Mouse (Mus musculus) embryonic facial prominence, embryonic 14.5 days (tissue): ENCODE measurements at regions not wholly inside any gene's neighbourhood (a gene's known extent, or its start where the extent isn't known, plus 50 kb on each side); places are given as distances from the start of the nearest gene placed in this dataset.
A peak's percentile ranks its signal among the peaks of the same experiment; 100 is the strongest.

Source experiments
- ATAC-seq: fragments of 200-750 bp; cut with Nextera tagmentation; 2 replicates; pipeline ENCODE4 v1.8.0; 2017; ENCODE audit warnings: low read depth, moderate number of reproducible peaks, moderate TSS enrichment
- DNase-seq: peaks from one replicate; pipeline ENCODE4 v3.0.0-alpha.2; 2015; ENCODE audit warnings: low spot score
- H3K27ac ChIP-seq: fragments of 300-500 bp; sonication (generic); replicated peaks from 2 replicates; pipeline ENCODE4 v1.5.1; 2014; ENCODE audit warnings: low read depth, mild to moderate bottlenecking, low read length, moderate library complexity
- H3K27me3 ChIP-seq: fragments of 300-500 bp; sonication (generic); replicated peaks from 2 replicates; pipeline ENCODE4 v1.6.1; 2014; ENCODE audit warnings: low read length; ENCODE audit not compliant: control insufficient read depth, insufficient read depth
- H3K36me3 ChIP-seq: fragments of 300-500 bp; sonication (generic); 2 replicates; pipeline ENCODE4 v1.6.1; 2014; ENCODE audit warnings: low read length, mixed read lengths; ENCODE audit not compliant: control insufficient read depth, insufficient read depth
- H3K4me1 ChIP-seq: fragments of 300-500 bp; sonication (generic); 2 replicates; pipeline ENCODE4 v1.6.1; 2014; ENCODE audit warnings: antibody characterized with exemption, low read length; ENCODE audit not compliant: control insufficient read depth, insufficient read depth
- H3K4me2 ChIP-seq: fragments of 300-500 bp; sonication (generic); 2 replicates; pipeline ENCODE4 v1.6.1; 2014; ENCODE audit warnings: low read depth, mild to moderate bottlenecking, low read length, moderate library complexity, mixed read lengths
- H3K4me3 ChIP-seq: fragments of 300-500 bp; sonication (generic); 2 replicates; pipeline ENCODE4 v1.5.1; 2014; ENCODE audit warnings: low read depth, mild to moderate bottlenecking, low read length
- H3K9ac ChIP-seq: fragments of 300-500 bp; sonication (generic); 2 replicates; pipeline ENCODE4 v1.6.1; 2014; ENCODE audit warnings: low read depth, mild to moderate bottlenecking, low read length, moderate library complexity, mixed read lengths
- H3K9me3 ChIP-seq: fragments of 300-500 bp; sonication (generic); 2 replicates; pipeline ENCODE4 v1.6.1; 2016; ENCODE audit warnings: low read length; ENCODE audit not compliant: control insufficient read depth
- WGBS: fragments of 180-500 bp; shearing (Covaris S2); extraction: QIAGEN DNeasy Blood & Tissue Kit; methylation state at CpG from one replicate; pipeline ENCODE4 v1.1.7; 2014; 5-methylcytosine and 5-hydroxymethylcytosine counted together

DNA sequence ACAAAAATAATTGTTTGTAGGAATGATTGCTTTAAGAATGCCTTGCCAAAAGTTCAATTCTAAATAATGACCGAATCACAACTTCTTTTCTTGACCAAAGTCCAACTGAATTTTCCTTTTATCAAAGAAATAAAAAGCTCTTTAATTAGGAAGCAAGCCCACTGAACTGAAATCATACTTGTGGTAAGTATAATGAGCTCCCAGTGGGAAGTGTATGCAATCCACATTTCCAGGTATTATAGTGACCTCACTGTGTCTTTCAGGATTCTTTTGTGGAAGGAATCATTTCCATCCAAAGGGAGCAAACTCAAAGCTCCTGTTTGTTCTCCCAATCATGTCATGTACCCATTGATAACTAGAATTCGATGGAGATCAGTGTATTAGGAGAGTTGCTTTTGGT lies 497.8 kb downstream of the Cntn6 start:
- Histone ChIP-seq H3K4me3 (no peak overlapping the region), H3K9ac (no peak overlapping the region), H3K4me1 (no peaks in the 10 kb centered on the region), H3K9me3 (no peaks in the 10 kb centered on the region), H3K36me3 (no peaks in the 10 kb centered on the region), H3K27me3 (no peaks in the 10 kb centered on the region), H3K4me2 (no peak overlapping the region), H3K27ac (no peak overlapping the region)
- DNase-seq = no peak
- ATAC-seq = no peak
- 79% methylated on average over 2 of the region's 2 CpGs for WGBS

DNA sequence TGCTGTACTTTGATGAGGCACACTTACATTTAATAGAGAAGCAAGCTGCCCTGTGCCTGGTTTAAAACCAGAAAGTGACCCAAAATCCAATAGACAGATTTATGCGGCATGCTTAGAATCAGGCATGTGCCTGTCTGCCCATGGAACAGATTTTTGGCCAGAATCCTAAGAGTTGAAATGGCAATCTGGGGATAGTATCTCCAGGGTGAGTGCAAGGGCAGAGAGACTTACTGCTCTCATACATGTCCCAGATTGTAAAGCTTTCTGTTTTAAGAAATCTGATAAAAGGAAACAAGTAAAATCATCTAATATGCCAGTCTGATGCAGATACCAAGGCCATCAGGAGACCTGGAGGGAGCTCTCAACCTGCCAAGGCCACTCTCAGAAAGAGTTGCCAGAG lies 507.0 kb downstream of the Cntn6 start:
- WGBS = 92% methylated on average over 1 of the region's 1 CpGs
- Histone ChIP-seq H3K27ac (no peak overlapping the region), H3K9me3 (no peaks in the 10 kb centered on the region), H3K36me3 (no peaks in the 10 kb centered on the region), H3K4me2 (no peak overlapping the region), H3K4me3 (no peak overlapping the region), H3K9ac (no peak overlapping the region), H3K4me1 (no peaks in the 10 kb centered on the region), H3K27me3 (no peaks in the 10 kb centered on the region)
- ATAC-seq = no peak
- DNase-seq = no peak

DNA sequence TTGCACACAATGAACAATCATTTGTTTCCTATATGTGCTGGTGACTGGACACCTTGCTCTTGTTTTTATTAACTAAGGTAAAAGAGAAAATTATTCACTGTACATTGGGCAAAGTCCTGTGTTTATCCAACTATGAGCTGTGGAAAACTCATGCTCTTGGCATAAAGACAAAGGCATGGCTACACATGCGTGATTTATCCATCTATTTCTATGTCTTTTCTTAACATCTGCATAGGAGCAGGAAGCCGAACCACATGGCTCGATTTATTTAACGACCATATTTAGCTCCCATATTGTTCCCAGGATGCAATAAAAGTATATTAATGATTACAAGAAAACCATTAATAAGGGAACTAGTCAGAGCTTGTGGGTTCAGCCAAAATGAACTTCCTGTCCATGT lies 528.1 kb downstream of the Cntn6 start:
- H3K36me3 ChIP-seq = no peaks in the 10 kb centered on the region
- no peak overlapping the region for H3K4me2 ChIP-seq
- ATAC-seq = no peak
- no peaks in the 10 kb centered on the region for H3K4me1 ChIP-seq
- no peaks in the 10 kb centered on the region for H3K27me3 ChIP-seq
- no peaks in the 10 kb centered on the region for H3K9me3 ChIP-seq
- H3K9ac ChIP-seq = no peak overlapping the region
- WGBS = 69% methylated on average over 4 of the region's 4 CpGs
- no peak for DNase-seq
- no peak overlapping the region for H3K4me3 ChIP-seq
- H3K27ac ChIP-seq = no peak overlapping the region

DNA sequence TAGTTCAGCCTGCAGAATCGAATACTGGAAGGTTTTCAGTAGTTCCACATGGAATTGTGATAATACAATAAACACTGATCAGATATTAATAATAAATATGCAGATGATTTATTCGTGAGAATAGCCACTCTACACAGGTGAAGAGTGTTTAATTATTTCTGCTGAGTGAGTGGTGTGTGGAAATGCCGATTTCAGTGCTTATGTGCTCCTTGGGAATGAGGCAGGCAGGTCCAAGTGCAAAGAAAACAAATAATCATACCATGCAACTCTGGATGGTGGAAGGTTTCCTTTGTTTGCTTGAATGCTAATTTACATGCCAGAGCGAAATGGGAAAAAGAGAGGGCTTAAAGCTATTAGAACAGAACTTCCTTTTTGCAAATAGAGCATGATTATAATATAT lies 528.6 kb downstream of the Cntn6 start:
- Histone ChIP-seq H3K27me3 (no peaks in the 10 kb centered on the region), H3K9me3 (no peaks in the 10 kb centered on the region), H3K4me2 (no peak overlapping the region), H3K27ac (no peak overlapping the region), H3K4me1 (no peaks in the 10 kb centered on the region), H3K4me3 (no peak overlapping the region), H3K36me3 (no peaks in the 10 kb centered on the region), H3K9ac (no peak overlapping the region)
- DNase-seq (no peak), ATAC-seq (no peak)
- 57% methylated on average over 4 of the region's 4 CpGs for WGBS

DNA sequence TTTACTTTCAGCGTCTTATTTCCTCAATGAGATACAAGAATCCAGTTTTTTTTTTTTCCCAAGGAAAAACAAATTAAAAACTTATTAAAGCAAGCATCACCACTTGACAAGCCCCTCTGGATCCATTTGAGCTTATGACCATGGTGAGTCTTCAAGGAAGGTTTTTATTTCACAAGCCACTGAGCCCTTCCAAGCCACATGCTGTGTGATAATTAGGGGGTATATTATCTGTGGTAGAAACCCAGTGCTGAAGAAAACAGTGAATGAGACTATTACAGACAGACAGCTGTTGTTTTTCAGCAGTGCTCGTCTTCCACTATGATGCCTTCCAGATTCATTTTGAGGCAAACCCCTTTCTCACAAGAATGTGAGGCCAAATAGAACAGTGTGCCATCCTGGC lies 573.6 kb downstream of the Cntn6 start:
- H3K9ac ChIP-seq = no peak overlapping the region
- no peaks in the 10 kb centered on the region for H3K36me3 ChIP-seq
- H3K4me1 ChIP-seq = no peaks in the 10 kb centered on the region
- DNase-seq (peak; percentile 7), ATAC-seq (no peak)
- WGBS = 56% methylated on average over 2 of the region's 2 CpGs
- no peaks in the 10 kb centered on the region for H3K9me3 ChIP-seq
- H3K27ac ChIP-seq = no peak overlapping the region
- H3K4me3 ChIP-seq = no peak overlapping the region
- H3K4me2 ChIP-seq = no peak overlapping the region
- H3K27me3 ChIP-seq = no peaks in the 10 kb centered on the region

DNA sequence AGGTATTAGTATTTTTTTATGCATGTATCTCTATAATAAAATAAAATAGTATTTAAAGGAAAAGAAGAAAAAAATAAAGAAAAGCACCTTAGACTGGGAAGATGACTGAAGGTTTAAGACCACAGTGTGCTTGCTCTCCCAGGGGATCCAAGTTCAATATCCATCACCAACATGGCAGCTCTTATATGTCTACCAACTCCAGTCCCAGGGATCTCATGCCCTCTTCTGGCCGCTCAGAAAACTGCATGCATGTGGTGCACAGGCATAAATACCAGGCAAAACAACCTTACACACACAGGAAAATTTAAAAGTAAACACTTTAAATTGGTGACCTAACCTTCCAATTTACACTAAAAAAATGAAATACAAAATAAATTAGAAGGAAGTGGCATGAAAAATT lies 586.6 kb upstream of the Cntn4 start:
- Histone ChIP-seq H3K27me3 (no peaks in the 10 kb centered on the region), H3K4me3 (no peak overlapping the region), H3K4me1 (no peaks in the 10 kb centered on the region), H3K27ac (no peak overlapping the region), H3K36me3 (no peaks in the 10 kb centered on the region), H3K9me3 (no peaks in the 10 kb centered on the region), H3K4me2 (no peak overlapping the region), H3K9ac (no peak overlapping the region)
- 7% methylated on average over 1 of the region's 1 CpGs for WGBS
- ATAC-seq = no peak
- no peak for DNase-seq
